Mouse (Mus musculus) adrenal gland, adult 8-10 months (tissue): ENCODE data around the gene Elmo3. TPM values are rescaled to one million over a fixed set of nuclear protein-coding genes. Genes with fewer than 3 reads are reported as not detected.

Experiments used
- DNase-seq: peaks from one replicate; pipeline ENCODE4 v3.0.0; 2022
- total RNA-seq, 4 experiments: library from RNA; stranded (reverse); gene quantifications; 2 replicates each; pipeline ENCODE4 v1.2.4; 2022

Elmo3 gene
- 10 to 100 TPM in 2 of 4 experiments, 1 to 10 TPM in 2; 7.0 to 14.0 (median 9.3) TPM for total RNA-seq

GRCm38 (mm10) chr8:105305211-105306145, at the start of gene Elmo3:
Gene Elmo3 (plus strand): TSS chr8:105305601.
- no peak for DNase-seq

GRCm38 (mm10) chr8:105257318-105258114, 47.9 kb upstream of the Elmo3 start:
- no peak for DNase-seq

GRCm38 (mm10) chr8:105258911-105259720, 46.3 kb upstream of the Elmo3 start:
- no peak for DNase-seq

- DNase-seq, result no peak
Measured at GRCm38 (mm10) chr8:105259721-105260320, 45.6 kb upstream of the Elmo3 start.

GRCm38 (mm10) chr8:105260371-105261099, 44.9 kb upstream of the Elmo3 start:
- DNase-seq, result no peak

- DNase-seq, result no peak
Measured at GRCm38 (mm10) chr8:105261326-105261980, 43.9 kb upstream of the Elmo3 start.

- DNase-seq, result no peak
Measured at GRCm38 (mm10) chr8:105263244-105263912, 42.0 kb upstream of the Elmo3 start.

GRCm38 (mm10) chr8:105264024-105264982, 41.1 kb upstream of the Elmo3 start, which contains the start of the genes Tradd and Fbxl8:
Gene Tradd (minus strand): TSS chr8:105264609.
Gene Fbxl8 (plus strand): TSS chr8:105264648.
- DNase-seq, result peak; percentile 63

- no peak for DNase-seq
Measured at GRCm38 (mm10) chr8:105265128-105265527, 40.3 kb upstream of the Elmo3 start.

- DNase-seq, result no peak
Measured at GRCm38 (mm10) chr8:105266775-105267174, 38.6 kb upstream of the Elmo3 start.

- no peak for DNase-seq
Measured at GRCm38 (mm10) chr8:105268342-105269074, 36.9 kb upstream of the Elmo3 start.

- DNase-seq, result no peak
Measured at GRCm38 (mm10) chr8:105269075-105269458, 36.3 kb upstream of the Elmo3 start.

- no peak for DNase-seq
Measured at GRCm38 (mm10) chr8:105269461-105269947, 35.9 kb upstream of the Elmo3 start, which contains the start of gene Hsf4. Gene Hsf4 (plus strand): TSS chr8:105269801.

- DNase-seq, result no peak
Measured at GRCm38 (mm10) chr8:105270101-105270915, 35.1 kb upstream of the Elmo3 start.

GRCm38 (mm10) chr8:105270916-105271186, 34.5 kb upstream of the Elmo3 start:
- no peak for DNase-seq

- no peak for DNase-seq
Measured at GRCm38 (mm10) chr8:105275387-105275786, 30.0 kb upstream of the Elmo3 start.

- DNase-seq, result no peak
Measured at GRCm38 (mm10) chr8:105275840-105276239, 29.6 kb upstream of the Elmo3 start, which contains the start of gene Nol3. Gene Nol3 (plus strand): TSS chr8:105276140.
